Mouse (Mus musculus): Measurements from ENCODE around the gene Tbc1d2b.

The Tbc1d2b gene

GRCm38 (mm10) chr9:90270193-90270943 is at the start of gene Tbc1d2b:
Gene Tbc1d2b, minus strand, starts transcription at chr9:90270804.
- DNase-seq (ENCODE audit: low spot score in 2 of 2) = peak; percentile 68 to 74

DNA sequence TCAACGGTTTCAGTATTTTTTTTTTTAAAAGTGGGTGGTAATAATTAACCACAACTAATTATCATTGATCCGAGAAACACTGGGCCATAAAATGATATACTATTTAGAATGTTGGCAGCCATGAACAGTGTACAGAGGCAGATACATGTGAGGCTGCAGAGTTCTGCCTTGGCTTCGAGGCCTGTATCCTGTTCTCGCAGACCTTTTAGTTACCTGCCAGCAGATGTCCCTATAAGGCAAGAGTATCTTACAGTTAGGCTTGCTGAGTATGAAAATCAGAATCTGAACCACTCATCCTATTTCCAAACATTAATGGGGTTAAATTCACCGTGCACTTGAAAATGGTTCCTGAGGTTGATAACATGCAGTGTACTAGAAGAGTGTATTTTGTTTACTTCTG is 45.7 kb upstream of the Tbc1d2b start:
- DNase-seq (ENCODE audit: low spot score in 2 of 2) = no peak

DNA sequence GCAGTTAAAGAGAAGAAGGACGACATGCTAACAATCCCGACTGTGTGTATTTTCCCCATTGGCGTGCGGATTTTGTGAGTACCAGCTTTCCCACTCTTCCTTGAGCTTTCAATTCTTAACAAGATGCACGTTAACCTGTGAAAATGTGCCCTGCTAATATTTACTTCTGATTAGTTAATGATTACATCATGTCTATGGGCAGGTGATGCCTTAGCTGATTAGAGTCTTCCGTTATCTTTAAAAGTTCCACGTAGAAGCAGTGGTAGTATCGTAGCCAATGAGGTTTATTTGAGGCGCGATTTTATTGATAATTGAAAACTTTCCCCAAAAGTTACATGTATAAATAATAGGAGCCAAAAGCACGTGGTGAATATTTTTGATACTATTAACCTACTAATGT is 45.1 kb upstream of the Tbc1d2b start:
- DNase-seq (ENCODE audit: low spot score in 2 of 2) = no peak

DNA sequence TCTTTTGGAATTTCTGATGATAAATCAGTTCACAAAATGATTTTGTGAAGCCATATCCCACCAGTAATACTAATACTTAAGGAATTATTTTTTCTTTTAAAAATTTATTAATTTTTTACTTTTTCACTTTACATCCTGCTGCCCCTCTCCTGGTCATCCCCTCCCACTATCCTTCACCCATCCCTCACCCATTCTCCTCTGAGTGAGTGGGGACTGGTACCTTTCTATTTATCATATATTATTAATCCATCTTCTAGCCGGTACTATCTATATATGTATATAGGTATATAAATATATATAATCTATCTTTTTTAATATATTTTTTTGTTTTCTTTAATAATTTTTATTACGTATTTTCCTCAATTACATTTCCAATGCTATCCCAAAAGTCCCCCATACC is 33.6 kb upstream of the Tbc1d2b start:
- no peak for DNase-seq (ENCODE audit: low spot score in 2 of 2)

DNA sequence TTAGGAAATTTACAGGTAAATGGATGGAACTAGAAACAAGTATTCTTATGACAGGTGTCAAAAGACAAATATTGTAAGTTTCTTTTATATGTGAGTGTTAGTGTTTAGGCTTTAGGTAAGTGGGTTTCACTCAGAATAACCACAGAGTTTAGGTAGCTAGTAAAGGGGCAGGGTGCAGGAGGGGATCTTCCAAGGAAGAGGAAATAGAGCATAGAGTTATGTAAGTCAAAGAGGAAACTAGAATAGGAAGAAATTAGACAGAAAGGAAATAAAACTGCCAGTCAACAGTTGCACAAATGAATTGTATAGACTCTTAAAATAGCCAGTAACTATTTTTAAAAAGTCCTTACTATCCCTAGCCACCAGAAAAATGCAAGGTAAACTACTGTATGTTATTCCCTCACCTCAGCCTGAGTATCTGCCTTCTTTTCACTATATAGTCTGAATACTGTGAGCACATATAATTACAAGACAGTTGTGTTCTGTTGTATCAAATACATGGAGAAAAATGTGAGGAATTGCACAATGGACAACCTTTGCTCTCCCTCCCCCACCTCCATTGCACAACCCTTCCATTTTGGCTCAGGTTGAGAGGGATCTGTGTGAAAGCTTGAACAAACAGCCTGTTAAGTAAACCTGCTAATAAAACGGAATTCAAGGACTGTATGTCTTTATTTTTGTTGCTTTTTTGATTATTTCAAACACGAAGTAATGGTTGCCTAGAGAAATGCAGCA is 32.7 kb upstream of the Tbc1d2b start:
- no peak for DNase-seq (ENCODE audit: low spot score in 2 of 2)

GRCm38 (mm10) chr9:90302670-90303069 is 32.1 kb upstream of the Tbc1d2b start:
- DNase-seq (ENCODE audit: low spot score in 2 of 2) = no peak

DNA sequence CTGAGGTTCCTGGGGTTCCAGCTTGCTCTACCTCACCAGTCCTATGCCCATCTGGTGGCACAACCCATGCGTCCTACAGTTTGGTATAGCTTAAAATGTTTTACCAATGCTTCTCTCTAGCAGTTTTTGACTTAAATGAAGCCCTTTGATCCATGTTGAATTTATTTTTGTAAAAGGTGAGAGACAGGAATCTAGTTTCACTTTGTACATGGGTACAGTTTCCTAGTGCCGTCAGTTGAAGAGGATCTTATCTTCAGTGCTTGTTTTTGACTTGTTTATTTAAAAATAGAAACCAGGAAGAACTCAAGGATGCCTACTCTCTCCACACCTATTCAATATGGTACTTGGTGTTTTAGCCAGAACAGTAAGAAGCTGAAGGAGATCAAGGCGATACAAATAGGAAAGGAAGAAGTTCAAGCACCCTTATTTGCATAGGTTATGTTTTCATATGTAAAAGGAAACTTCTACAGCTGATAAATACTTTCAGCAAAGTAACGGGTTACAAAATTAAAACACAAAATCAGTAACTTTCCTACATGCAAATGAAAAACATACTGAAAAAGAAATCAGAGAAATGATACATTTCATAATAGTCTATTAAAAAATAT is 30.6 kb upstream of the Tbc1d2b start:
- DNase-seq (ENCODE audit: low spot score in 2 of 2) = no peak

- DNase-seq (ENCODE audit: low spot score in 2 of 2) = no peak
Measured at GRCm38 (mm10) chr9:90297637-90298036, 27.0 kb upstream of the Tbc1d2b start.

DNA sequence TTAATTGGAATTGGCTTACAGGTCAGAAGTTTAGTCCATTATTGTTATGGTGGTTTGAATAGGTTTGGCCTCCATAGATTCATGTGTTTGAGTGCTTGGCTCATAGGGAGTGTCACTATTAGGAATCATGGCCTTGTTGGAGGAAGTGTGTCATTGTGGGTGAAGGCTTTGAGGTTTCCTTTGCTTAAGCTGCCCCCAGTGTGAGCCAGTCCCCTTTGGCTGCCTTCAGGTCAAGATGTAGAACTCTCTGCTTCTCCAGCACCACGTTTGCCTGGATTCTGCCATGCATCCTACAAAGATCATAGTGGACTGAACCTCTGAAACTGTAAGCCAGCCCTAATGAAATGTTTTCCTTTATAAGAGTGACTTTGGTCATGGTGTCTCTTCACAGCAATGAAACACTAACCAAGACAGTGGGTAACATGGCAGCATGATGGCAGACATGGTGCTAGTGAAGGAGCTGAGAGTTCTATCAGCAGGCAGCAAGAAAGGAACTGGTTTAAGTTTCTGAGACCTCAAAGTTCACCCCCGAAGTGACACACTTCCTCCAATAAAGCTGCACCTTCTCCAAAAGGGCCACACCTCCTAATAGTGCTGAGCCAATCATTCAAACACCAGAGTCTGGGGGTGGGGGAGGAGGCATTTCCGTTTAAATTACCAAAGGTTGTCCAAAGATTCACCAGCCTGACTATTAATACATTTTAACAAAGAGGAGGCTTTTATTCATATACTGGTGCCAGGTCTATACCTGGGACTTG is 23.2 kb upstream of the Tbc1d2b start:
- no peak for DNase-seq (ENCODE audit: low spot score in 2 of 2)

- DNase-seq (ENCODE audit: low spot score in 2 of 2) = no peak
Measured at GRCm38 (mm10) chr9:90278397-90278796, 7.8 kb upstream of the Tbc1d2b start.

- no peak for DNase-seq (ENCODE audit: low spot score in 2 of 2)
Measured at GRCm38 (mm10) chr9:90277884-90278283, 7.3 kb upstream of the Tbc1d2b start.

DNA sequence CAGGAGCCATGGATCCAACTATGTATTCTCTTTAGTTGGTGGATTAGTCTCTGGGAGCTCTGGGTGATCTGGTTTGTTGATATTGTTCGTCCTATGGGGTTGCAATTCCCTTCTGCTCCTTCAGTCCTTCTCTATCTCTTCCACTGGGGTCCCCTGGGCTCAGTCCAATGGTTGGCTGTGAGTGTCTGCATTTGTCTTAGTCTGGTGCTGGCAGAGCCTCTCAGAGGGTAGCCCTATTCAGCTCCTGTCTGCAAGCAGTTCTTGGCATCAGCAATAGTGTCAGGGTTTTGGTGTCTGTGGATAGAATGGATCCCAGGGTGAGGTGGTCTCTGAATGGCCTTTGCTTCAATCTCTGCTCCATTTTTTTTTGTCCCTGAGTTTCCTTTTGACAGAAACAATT is 6.2 kb upstream of the Tbc1d2b start:
- no peak for DNase-seq (ENCODE audit: low spot score in 2 of 2)

GRCm38 (mm10) chr9:90275906-90276305 is 5.3 kb upstream of the Tbc1d2b start:
- no peak for DNase-seq (ENCODE audit: low spot score in 2 of 2)

GRCm38 (mm10) chr9:90275500-90275899 is 4.9 kb upstream of the Tbc1d2b start:
- DNase-seq (ENCODE audit: low spot score in 2 of 2) = no peak

DNA sequence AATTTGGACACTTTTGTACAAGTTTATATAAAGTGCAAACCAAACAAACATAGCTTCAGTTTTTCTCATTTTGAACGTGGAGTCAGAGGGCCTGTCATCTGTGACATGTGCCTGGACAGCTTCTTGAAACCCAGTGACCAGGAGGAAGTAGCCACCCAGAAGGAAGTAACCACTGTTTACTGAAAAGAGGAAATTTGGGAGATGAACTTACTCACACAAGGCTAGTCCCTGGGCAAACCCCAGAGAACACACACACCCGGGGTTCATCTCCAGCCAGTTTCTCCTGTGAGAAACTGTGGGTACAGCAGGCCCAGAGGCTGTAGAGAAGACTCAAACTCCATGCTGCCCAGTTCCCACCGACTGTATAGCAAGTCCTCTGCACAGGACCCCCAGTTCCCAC is 3.9 kb upstream of the Tbc1d2b start:
- DNase-seq (ENCODE audit: low spot score in 2 of 2) = peak in 1 of 2 experiments; percentile 47

DNA sequence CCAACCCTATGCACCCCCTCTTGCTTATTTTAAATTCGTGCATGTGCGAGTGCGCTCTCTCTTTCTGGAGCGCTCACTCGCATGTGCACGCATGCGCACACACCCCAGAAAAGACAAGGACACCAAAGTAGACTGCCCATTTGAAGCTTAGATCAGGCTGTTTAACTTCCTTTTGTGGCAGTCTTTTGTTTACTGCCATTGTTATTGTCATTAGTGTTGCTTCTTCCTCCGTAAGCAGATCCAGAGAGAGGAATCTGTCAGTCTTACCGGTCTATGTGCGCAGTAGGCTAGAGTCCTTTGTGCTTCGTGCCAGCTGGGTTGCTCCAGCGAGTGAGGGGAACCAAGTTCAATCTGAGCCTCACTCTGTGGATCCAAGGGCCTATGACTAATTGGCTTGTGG is 1.7 kb upstream of the Tbc1d2b start:
- no peak for DNase-seq (ENCODE audit: low spot score in 2 of 2)

- no peak for DNase-seq (ENCODE audit: low spot score in 2 of 2)
Measured at GRCm38 (mm10) chr9:90271541-90272090, 1.0 kb upstream of the Tbc1d2b start.

- DNase-seq (ENCODE audit: low spot score in 2 of 2) = no peak
Measured at GRCm38 (mm10) chr9:90270944-90271295, 316 bp upstream of the Tbc1d2b start.

- DNase-seq (ENCODE audit: low spot score in 2 of 2) = peak; percentile 81 to 85
Measured at GRCm38 (mm10) chr9:90269011-90269681, 1.5 kb downstream of the Tbc1d2b start.

GRCm38 (mm10) chr9:90266926-90267325 is 3.7 kb downstream of the Tbc1d2b start:
- no peak for DNase-seq (ENCODE audit: low spot score in 2 of 2)

- no peak for DNase-seq (ENCODE audit: low spot score in 2 of 2)
Measured at GRCm38 (mm10) chr9:90266059-90266458, 4.5 kb downstream of the Tbc1d2b start.
